Mouse (Mus musculus) adrenal gland, postnatal 25 days (tissue): ENCODE results near the gene Pard3b. TPM values are rescaled to one million over a fixed set of nuclear protein-coding genes. Genes with fewer than 3 reads are reported as not detected.

Experiments used
- DNase-seq: peaks from one replicate; pipeline ENCODE4 v3.0.0; 2021; ENCODE audit warnings: mixed read lengths
- total RNA-seq: library from RNA; stranded (reverse); gene quantifications from 2 replicates; pipeline ENCODE4 v1.2.3, GENCODE M21; 2021

Pard3b gene
- total RNA-seq, 1 experiment from 2014 or later = 15.7 TPM

- no peak for DNase-seq
These were observed 1000.8 kb downstream of the Pard3b start for GRCm38 (mm10) chr1:62639440-62639839.

DNA sequence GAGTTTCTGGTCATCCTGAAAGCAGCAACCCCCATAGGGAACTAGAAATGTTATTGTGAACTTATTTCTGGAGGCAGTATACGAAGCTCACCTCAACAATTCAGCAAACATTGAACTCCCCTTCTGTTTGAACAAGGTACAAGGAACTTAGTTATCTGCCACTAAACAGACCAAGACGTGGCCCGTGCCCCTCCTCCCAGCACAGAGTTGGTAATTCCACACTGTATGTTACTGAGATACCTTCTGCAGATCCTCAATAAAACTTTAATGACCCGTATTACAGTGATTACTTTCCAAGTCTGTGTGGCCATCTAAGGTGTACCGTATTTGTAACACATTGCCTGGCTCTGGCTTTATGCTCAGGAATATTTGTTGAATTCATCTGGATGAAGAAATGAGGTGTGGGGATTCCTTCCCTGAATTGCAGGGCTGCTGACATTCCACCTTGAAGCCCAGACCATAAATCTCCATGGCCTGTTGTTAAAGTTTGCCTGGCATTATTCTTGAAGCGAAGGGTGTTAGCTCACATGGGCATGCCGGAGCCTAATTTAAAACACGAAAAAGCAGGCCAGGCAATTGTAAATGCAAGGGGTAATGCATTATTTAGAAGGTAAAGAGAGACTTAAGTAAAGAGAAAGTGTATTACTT lies 1006.1 kb downstream of the Pard3b start:
- DNase-seq = no peak

DNA sequence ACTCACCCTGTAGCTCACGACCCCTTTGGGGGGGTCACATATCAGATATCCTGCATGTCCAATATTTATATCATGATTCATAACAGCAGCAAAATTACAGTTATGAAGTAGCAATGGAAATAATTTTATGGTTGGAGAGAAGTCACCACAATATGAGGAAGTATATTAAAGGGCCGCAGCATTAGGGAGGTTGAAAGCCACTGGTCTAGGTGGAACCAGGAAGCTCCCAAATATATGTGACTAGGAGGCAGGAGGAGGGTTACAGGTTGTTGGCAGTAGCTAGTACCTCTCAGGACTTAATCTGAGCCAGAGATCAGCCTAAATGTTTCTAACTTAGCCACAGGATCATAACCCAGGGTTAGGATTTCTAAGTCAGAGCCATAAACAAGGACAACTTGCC lies 1008.2 kb downstream of the Pard3b start:
- no peak for DNase-seq

GRCm38 (mm10) chr1:62648116-62648515 lies 1009.5 kb downstream of the Pard3b start:
- no peak for DNase-seq

DNA sequence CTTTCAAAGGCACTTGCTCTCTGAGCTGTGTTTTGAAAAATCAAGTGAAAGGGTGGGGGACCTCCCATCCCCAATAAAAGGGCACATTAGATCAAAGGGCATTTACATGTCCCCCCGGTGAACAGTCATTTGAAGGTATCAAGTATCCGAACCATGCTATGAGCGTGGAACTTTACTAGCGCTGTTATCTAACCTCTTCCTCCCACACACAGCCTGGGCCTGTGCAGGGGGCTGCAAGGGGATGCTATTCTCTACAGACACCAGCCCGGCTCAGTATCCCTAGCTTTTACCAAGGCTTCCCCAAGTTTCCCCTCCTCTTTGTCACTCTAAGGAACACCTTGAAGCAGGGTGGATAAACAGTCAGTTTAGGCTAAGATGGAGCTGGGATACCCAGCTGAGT lies 1010.0 kb downstream of the Pard3b start:
- no peak for DNase-seq

GRCm38 (mm10) chr1:62650491-62650890 lies 1011.9 kb downstream of the Pard3b start:
- no peak for DNase-seq

GRCm38 (mm10) chr1:62654436-62654835 lies 1015.8 kb downstream of the Pard3b start:
- DNase-seq = no peak

DNA sequence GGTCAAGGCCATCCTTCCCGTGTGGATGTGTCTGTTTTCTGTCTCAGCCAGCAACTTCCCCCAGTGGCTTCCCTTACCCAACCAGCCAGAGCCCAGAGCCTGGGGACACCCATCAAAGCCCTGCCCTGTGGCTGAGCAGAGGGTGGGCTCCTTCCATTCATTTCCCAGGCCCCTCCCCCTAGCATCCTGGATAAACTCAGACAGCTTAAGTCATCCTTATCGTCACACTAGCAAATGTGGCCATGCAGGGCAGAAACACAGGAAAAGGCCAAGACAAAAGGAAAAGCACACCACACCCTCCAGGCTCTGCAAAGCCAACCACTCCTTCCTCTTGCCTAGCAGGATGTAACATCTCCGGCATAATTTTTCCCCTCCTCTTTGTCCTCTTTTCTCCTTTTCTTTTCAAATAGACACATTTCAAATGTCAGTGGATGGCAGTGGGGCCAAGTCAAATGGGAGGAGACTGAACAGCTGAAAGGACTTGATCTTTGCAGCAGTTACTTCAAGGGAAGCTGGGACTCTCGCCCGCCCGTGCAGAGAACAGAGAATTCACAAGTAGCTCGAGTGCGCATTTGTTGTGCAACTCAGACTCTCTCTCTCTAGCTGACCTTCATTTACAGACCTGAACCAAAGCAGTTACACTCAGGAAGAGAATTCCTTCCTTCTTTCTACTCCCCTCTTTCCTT lies 1026.5 kb downstream of the Pard3b start:
- DNase-seq = peak; percentile 10

- peak; percentile 10 for DNase-seq
These were observed 1027.4 kb downstream of the Pard3b start for GRCm38 (mm10) chr1:62665771-62666730.

DNA sequence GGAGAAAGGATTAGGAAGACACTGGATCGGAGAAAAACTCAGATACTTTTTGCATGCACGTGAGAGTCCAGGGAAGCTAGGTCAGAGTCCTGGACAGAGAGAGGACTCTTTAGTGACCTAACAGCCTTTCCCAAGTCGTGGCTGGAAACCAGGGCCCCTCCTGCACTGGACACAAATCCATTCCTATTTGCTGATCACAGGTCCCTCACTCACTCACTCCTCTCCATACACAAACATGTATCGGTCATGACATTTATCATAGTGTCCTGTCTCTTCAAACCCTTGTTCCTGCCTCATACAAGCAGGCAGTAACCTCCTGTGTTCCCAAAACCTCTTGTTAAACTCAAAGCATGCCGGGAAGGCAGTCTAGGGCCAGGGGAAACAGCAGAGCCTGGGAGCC lies 1028.2 kb downstream of the Pard3b start:
- DNase-seq = no peak

- DNase-seq = no peak
These were observed 1040.2 kb downstream of the Pard3b start for GRCm38 (mm10) chr1:62678611-62679344.

DNA sequence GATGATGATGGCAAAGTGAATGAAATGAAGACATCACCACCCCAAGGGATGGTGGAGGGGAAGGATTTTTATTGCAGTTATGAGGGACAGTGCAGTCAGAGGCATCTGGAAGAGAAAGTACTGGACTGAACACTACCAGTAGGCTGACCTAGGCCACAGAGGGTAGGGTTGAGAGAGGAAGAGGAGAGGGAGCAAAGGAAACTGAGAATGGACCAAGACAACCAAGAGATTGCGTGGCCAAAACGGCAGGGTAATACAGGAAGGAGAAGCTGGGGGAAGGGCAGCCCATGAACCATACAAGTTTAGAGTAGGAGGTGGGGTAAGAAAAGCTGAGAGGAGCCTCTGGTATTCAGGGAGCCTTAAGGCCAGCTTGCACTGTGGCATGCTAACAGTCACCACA lies 1040.8 kb downstream of the Pard3b start:
- DNase-seq = no peak

GRCm38 (mm10) chr1:62682456-62683385 lies 1044.1 kb downstream of the Pard3b start:
- no peak for DNase-seq

DNA sequence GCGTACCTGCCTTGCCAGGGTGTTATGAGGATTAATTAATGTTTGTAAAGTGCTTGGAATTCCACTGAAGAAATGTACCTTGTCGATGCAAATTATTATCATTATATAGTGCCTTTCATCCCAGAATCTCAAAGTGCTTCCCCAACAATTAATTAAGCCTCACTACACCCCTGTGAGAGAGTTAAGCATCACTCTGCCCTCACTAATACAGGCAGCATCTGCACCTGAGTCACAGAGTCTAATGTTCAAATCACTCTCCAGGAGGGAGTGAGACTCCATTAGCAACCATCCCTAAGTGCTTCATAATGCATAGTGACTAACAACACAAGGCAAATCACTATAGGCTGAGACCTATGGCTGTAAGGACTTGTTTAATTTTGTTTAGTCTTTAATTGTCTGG lies 1044.9 kb downstream of the Pard3b start:
- no peak for DNase-seq

GRCm38 (mm10) chr1:62687511-62687910 lies 1048.9 kb downstream of the Pard3b start:
- DNase-seq = no peak

DNA sequence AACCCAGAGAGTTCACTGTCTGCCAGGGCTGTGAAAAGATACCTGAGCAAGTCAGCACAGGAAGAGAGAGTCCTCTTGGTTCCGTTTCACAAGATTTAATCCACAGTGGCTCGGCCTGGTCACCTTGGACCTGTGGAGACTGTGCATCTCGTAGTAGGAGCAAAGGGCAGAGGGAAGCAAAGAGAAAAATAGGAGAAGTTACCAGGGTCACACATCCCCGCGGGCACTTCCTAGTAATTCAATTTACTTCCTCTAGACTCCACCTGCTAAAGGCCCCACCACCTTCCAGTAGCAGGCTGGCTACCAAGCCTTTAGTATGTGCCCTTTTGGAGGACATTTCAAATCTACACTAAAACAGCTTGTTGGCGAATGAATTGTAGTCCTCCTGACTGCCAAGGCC lies 1052.6 kb downstream of the Pard3b start:
- DNase-seq = no peak
